Mouse (Mus musculus): Measurements from ENCODE around the gene Shisa5. TPM values are rescaled to one million over a fixed set of nuclear protein-coding genes. Genes with fewer than 3 reads are reported as not detected.

The Shisa5 gene
- polyA plus RNA-seq, 1 experiment from 2014 or later = 42.4 TPM

Other genes starting within 250 kb of the Shisa5 start
- 17.0 and 20.1 TPM in 2 replicates for gene Nckipsd, start 230.2 kb upstream of the Shisa5 start, polyA plus RNA-seq (2016; fragmentation: Nextera tagmentation; extraction: Ambion mirVana)
- gene Celsr3, start 212.2 kb upstream of the Shisa5 start, polyA plus RNA-seq (2016; fragmentation: Nextera tagmentation; extraction: Ambion mirVana) = 13.8 and 14.4 TPM in 2 replicates
- gene Slc26a6, start 185.3 kb upstream of the Shisa5 start, polyA plus RNA-seq (2016; fragmentation: Nextera tagmentation; extraction: Ambion mirVana) = 10.2 and 10.5 TPM in 2 replicates
- not detected in 2 replicates for gene Tmem89, start 123.9 kb upstream of the Shisa5 start, polyA plus RNA-seq (2016; fragmentation: Nextera tagmentation; extraction: Ambion mirVana)
- gene Uqcrc1, start 101.9 kb upstream of the Shisa5 start, polyA plus RNA-seq (2016; fragmentation: Nextera tagmentation; extraction: Ambion mirVana) = 357 and 375 TPM in 2 replicates
- 1.1 and 3.6 TPM in 2 replicates for gene Col7a1, start 85.0 kb upstream of the Shisa5 start, polyA plus RNA-seq (2016; fragmentation: Nextera tagmentation; extraction: Ambion mirVana)
- not detected in 2 replicates for gene Ucn2, start 52.6 kb upstream of the Shisa5 start, polyA plus RNA-seq (2016; fragmentation: Nextera tagmentation; extraction: Ambion mirVana)
- 18.5 and 20.2 TPM in 2 replicates for gene Pfkfb4, start 46.8 kb upstream of the Shisa5 start, polyA plus RNA-seq (2016; fragmentation: Nextera tagmentation; extraction: Ambion mirVana)
- 11.5 TPM in 2 replicates for gene Trex1, start 21.2 kb downstream of the Shisa5 start, polyA plus RNA-seq (2016; fragmentation: Nextera tagmentation; extraction: Ambion mirVana)
- 31.3 and 32.0 TPM in 2 replicates for gene Atrip, start 35.6 kb downstream of the Shisa5 start, polyA plus RNA-seq (2016; fragmentation: Nextera tagmentation; extraction: Ambion mirVana)
- gene Ccdc51, start 43.9 kb downstream of the Shisa5 start, polyA plus RNA-seq (2016; fragmentation: Nextera tagmentation; extraction: Ambion mirVana) = 12.9 and 15.7 TPM in 2 replicates
- gene Tma7, start 44.0 kb downstream of the Shisa5 start, polyA plus RNA-seq (2016; fragmentation: Nextera tagmentation; extraction: Ambion mirVana) = 729 and 743 TPM in 2 replicates
- gene Plxnb1, start 56.8 kb downstream of the Shisa5 start, polyA plus RNA-seq (2016; fragmentation: Nextera tagmentation; extraction: Ambion mirVana) = 43.7 and 49.7 TPM in 2 replicates
- gene Fbxw21, start 123.5 kb downstream of the Shisa5 start, polyA plus RNA-seq (2016; fragmentation: Nextera tagmentation; extraction: Ambion mirVana) = not detected in 2 replicates
- not detected in 2 replicates for gene Fbxw13, start 157.4 kb downstream of the Shisa5 start, polyA plus RNA-seq (2016; fragmentation: Nextera tagmentation; extraction: Ambion mirVana)
- not detected in 2 replicates for gene Fbxw20, start 196.2 kb downstream of the Shisa5 start, polyA plus RNA-seq (2016; fragmentation: Nextera tagmentation; extraction: Ambion mirVana)
- gene Fbxw14, start 249.1 kb downstream of the Shisa5 start, polyA plus RNA-seq (2016; fragmentation: Nextera tagmentation; extraction: Ambion mirVana) = not detected in 2 replicates

Measured in midbrain, embryonic 12.5 days (tissue).